Mouse (Mus musculus): ENCODE results near the gene Lcorl.
"Not testable (repeated sequence)": the region's sequence is repeated elsewhere in the genome, so short reads cannot be mapped to it uniquely, and the experiment has no call there.

Lcorl gene

GRCm38 (mm10) chr5:45718848-45719488 lies 138.4 kb downstream of the Lcorl start:
- no peak for DNase-seq (ENCODE audit: extremely low read depth, insufficient read length, low spot score)

GRCm38 (mm10) chr5:45709653-45710052 lies 147.8 kb downstream of the Lcorl start:
- no peak for DNase-seq (ENCODE audit: extremely low read depth, insufficient read length, low spot score)

- no peak for DNase-seq (ENCODE audit: extremely low read depth, insufficient read length, low spot score)
These were observed 150.6 kb downstream of the Lcorl start for GRCm38 (mm10) chr5:45706811-45707210.

- DNase-seq (ENCODE audit: extremely low read depth, insufficient read length, low spot score), result no peak
These were observed 165.7 kb downstream of the Lcorl start for GRCm38 (mm10) chr5:45691678-45692077.

GRCm38 (mm10) chr5:45690802-45691201 lies 166.6 kb downstream of the Lcorl start:
- DNase-seq (ENCODE audit: extremely low read depth, insufficient read length, low spot score), result no peak

GRCm38 (mm10) chr5:45689152-45689551 lies 168.3 kb downstream of the Lcorl start:
- DNase-seq (ENCODE audit: extremely low read depth, insufficient read length, low spot score), result no peak

GRCm38 (mm10) chr5:45686223-45686622 lies 171.2 kb downstream of the Lcorl start:
- no peak for DNase-seq (ENCODE audit: extremely low read depth, insufficient read length, low spot score)

GRCm38 (mm10) chr5:45685243-45685642 lies 172.2 kb downstream of the Lcorl start:
- no peak for DNase-seq (ENCODE audit: extremely low read depth, insufficient read length, low spot score)

- DNase-seq (ENCODE audit: extremely low read depth, insufficient read length, low spot score), result no peak
These were observed 174.0 kb downstream of the Lcorl start for GRCm38 (mm10) chr5:45683388-45683787.

GRCm38 (mm10) chr5:45679955-45680354 lies 177.5 kb downstream of the Lcorl start:
- no peak for DNase-seq (ENCODE audit: extremely low read depth, insufficient read length, low spot score)

GRCm38 (mm10) chr5:45677639-45678038 lies 179.8 kb downstream of the Lcorl start:
- no peak for DNase-seq (ENCODE audit: extremely low read depth, insufficient read length, low spot score)

- DNase-seq (ENCODE audit: extremely low read depth, insufficient read length, low spot score), result no peak
These were observed 182.4 kb downstream of the Lcorl start for GRCm38 (mm10) chr5:45675032-45675431.

- no peak for DNase-seq (ENCODE audit: extremely low read depth, insufficient read length, low spot score)
These were observed 186.4 kb downstream of the Lcorl start for GRCm38 (mm10) chr5:45670894-45671494.

- DNase-seq (ENCODE audit: extremely low read depth, insufficient read length, low spot score), result no peak
These were observed 187.1 kb downstream of the Lcorl start for GRCm38 (mm10) chr5:45670280-45670670.

GRCm38 (mm10) chr5:45669598-45670279 lies 187.7 kb downstream of the Lcorl start, which contains the start of gene Ncapg:
TSS of gene Ncapg (plus strand) at chr5:45669919.
- DNase-seq (ENCODE audit: extremely low read depth, insufficient read length, low spot score), result peak; percentile 98

GRCm38 (mm10) chr5:45669234-45669597 lies 188.2 kb downstream of the Lcorl start:
- DNase-seq (ENCODE audit: extremely low read depth, insufficient read length, low spot score), result no peak

GRCm38 (mm10) chr5:45668831-45669230 lies 188.6 kb downstream of the Lcorl start:
- DNase-seq (ENCODE audit: extremely low read depth, insufficient read length, low spot score), result peak; percentile 3

GRCm38 (mm10) chr5:45668324-45668723 lies 189.1 kb downstream of the Lcorl start:
- peak; percentile 5 for DNase-seq (ENCODE audit: extremely low read depth, insufficient read length, low spot score)

- DNase-seq (ENCODE audit: extremely low read depth, insufficient read length, low spot score), result not testable (repeated sequence)
These were observed 199.0 kb downstream of the Lcorl start for GRCm38 (mm10) chr5:45658406-45658805.

- DNase-seq (ENCODE audit: extremely low read depth, insufficient read length, low spot score), result no peak
These were observed 206.2 kb downstream of the Lcorl start for GRCm38 (mm10) chr5:45651026-45651703.
